10 mouse cellular contexts compared by ENCODE assay signal in genomic region chr13:41345756-41346155, GRCm38 (mm10).
A peak's percentile ranks its signal among the peaks of the same experiment; 100 is the strongest.
DNase-seq lines count a peak whose midpoint lies in the region; ATAC-seq lines count a peak whose summit lies in the region.
"Had no signal": no experiment of that assay in that cellular context is flagged by ENCODE, and none has a peak within 500 bp of the region (broad histone marks: within the 10 kb centered on the region; RNA-seq: fewer than 3 reads in every experiment).

No protein-coding gene starts in this region.

- H3K9me3 ChIP-seq in forebrain, embryonic 14.5 days (replicated peaks; ENCODE audit: control insufficient read depth, low read length), result no peaks in the 10 kb centered on the region
- H3K9me3 ChIP-seq in forebrain, embryonic 12.5 days, result no peaks in the 10 kb centered on the region
- H3K9me3 ChIP-seq: limb, embryonic 12.5 days had no signal

- H3K27ac ChIP-seq in forebrain, embryonic 14.5 days (ENCODE audit: low read depth, low read length), result 0 out of 2 replicates have a peak overlapping the region, but pooled peaks have one; percentile 9
- no peak overlapping the region for H3K27ac ChIP-seq in forebrain, embryonic 12.5 days
- H3K27ac ChIP-seq: limb, embryonic 12.5 days had no signal

- ATAC-seq in forebrain, embryonic 14.5 days, result no peak
- no peak for ATAC-seq in forebrain, embryonic 12.5 days (ENCODE audit: low FRiP score)

- H3K27me3 ChIP-seq in forebrain, embryonic 14.5 days (replicated peaks; ENCODE audit: control insufficient read depth, insufficient read depth, low read length), result no peaks in the 10 kb centered on the region
- no peaks in the 10 kb centered on the region for H3K27me3 ChIP-seq in forebrain, embryonic 12.5 days
- H3K27me3 ChIP-seq: limb, embryonic 12.5 days had no signal

- H3K9ac ChIP-seq in forebrain, embryonic 14.5 days (ENCODE audit: low read length), result no peak overlapping the region
- H3K9ac ChIP-seq in forebrain, embryonic 12.5 days, result no peak overlapping the region
- H3K9ac ChIP-seq: limb, embryonic 12.5 days had no signal

- H3K36me3 ChIP-seq in forebrain, embryonic 14.5 days (ENCODE audit: control insufficient read depth, insufficient read depth, low read length), result no peaks in the 10 kb centered on the region
- H3K36me3 ChIP-seq in forebrain, embryonic 12.5 days (replicated peaks), result 0 out of 2 replicates have a peak, but pooled peaks cover 4% of the 10 kb centered on the region
- H3K36me3 ChIP-seq: limb, embryonic 12.5 days had no signal

- no peak for DNase-seq in forebrain, embryonic 14.5 days (ENCODE audit: low spot score)
- DNase-seq in heart, postnatal 25 days (ENCODE audit: low spot score), result peak; percentile 54
- DNase-seq in kidney, postnatal 14 days, result peak; percentile 39
- peak; percentile 41 for DNase-seq in skeletal muscle tissue, adult 2 months (ENCODE audit: low read depth, low spot score)
- DNase-seq in ovary, postnatal 10 days (ENCODE audit: low spot score), result no peak
- no peak for DNase-seq in ovary, adult 18-20 months (ENCODE audit: low spot score)
- no peak for DNase-seq in embryo, embryonic 10 days (ENCODE audit: low spot score)

- H3K4me3 ChIP-seq in forebrain, embryonic 14.5 days (ENCODE audit: low read depth, low read length), result no peak overlapping the region
- H3K4me3 ChIP-seq in forebrain, embryonic 12.5 days (replicated peaks), result no peak overlapping the region
- H3K4me3 ChIP-seq: limb, embryonic 12.5 days; myocyte had no signal

- 0 out of 2 replicates have a peak, but pooled peaks cover 2% of the 10 kb centered on the region for H3K4me1 ChIP-seq in forebrain, embryonic 14.5 days (ENCODE audit: control insufficient read depth, insufficient read depth, low read length)
- H3K4me1 ChIP-seq in forebrain, embryonic 12.5 days, result peaks cover 12% of the 10 kb centered on the region; the same call in 1 of the 2 replicates

- 85% methylated on average over 7 of the region's 7 CpGs for WGBS in forebrain, embryonic 14.5 days
- WGBS in forebrain, embryonic 12.5 days, result 91% methylated on average over 7 of the region's 7 CpGs

- H3K4me2 ChIP-seq in forebrain, embryonic 14.5 days (ENCODE audit: low read length), result no peak overlapping the region
- H3K4me2 ChIP-seq in forebrain, embryonic 12.5 days, result no peak overlapping the region
- H3K4me2 ChIP-seq: limb, embryonic 12.5 days had no signal

- intact Hi-C loops in heart, postnatal 25 days (cut with DNase I), result no loop called here

Comparison
In these comparisons a context has a peak if more than half of its experiments do, and no peak if none do; other contexts are left out.
1. DNase-seq: peak in heart, postnatal 25 days (single experiment), kidney, postnatal 14 days (single experiment) and skeletal muscle tissue, adult 2 months (single experiment); none in forebrain, embryonic 14.5 days (single experiment), ovary, postnatal 10 days (single experiment), ovary, adult 18-20 months (single experiment) and embryo, embryonic 10 days (single experiment).